Mouse (Mus musculus) kidney, postnatal 36 days (tissue): ENCODE data around the gene P3h2.
A peak's percentile ranks its signal among the peaks of the same experiment; 100 is the strongest.

Experiments used
- DNase-seq, 2 experiments: peaks; one replicate each; pipeline ENCODE4 v3.0.0; 2021 to 2022; ENCODE audit warnings: mixed read lengths in 2 of 2

Gene P3h2

GRCm38 (mm10) chr16:25979037-25979436, 126.5 kb downstream of the P3h2 start:
- DNase-seq = no peak

GRCm38 (mm10) chr16:25977210-25977609, 128.4 kb downstream of the P3h2 start:
- DNase-seq = no peak

DNA sequence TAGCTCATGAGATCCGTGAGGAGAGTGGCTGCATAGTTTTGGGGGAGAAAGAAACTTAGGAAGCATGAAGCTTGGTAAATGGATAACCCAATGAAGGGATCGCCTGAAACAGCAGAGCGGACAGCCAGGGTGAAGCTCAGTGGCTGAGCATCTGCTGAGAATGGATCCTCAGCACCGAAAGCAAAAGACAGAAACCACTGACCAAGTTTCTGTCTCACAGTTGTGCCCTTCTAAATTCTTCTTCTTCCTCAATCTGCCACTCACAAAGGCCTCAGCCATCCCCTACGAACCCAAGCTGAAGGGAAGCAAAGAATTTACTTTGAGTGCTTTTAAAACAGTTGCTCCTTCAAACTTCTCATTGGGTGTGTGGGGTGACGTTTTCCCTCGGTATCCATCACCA, 134.3 kb downstream of the P3h2 start:
- DNase-seq = no peak

GRCm38 (mm10) chr16:25970720-25971119, 134.9 kb downstream of the P3h2 start:
- DNase-seq = no peak

GRCm38 (mm10) chr16:25970193-25970592, 135.4 kb downstream of the P3h2 start:
- DNase-seq = no peak

GRCm38 (mm10) chr16:25967297-25967696, 138.3 kb downstream of the P3h2 start:
- DNase-seq = peak; percentile 55 to 80

GRCm38 (mm10) chr16:25963856-25964255, 141.7 kb downstream of the P3h2 start:
- peak; percentile 66 to 81 for DNase-seq

GRCm38 (mm10) chr16:25960345-25960744, 145.2 kb downstream of the P3h2 start:
- DNase-seq = no peak

DNA sequence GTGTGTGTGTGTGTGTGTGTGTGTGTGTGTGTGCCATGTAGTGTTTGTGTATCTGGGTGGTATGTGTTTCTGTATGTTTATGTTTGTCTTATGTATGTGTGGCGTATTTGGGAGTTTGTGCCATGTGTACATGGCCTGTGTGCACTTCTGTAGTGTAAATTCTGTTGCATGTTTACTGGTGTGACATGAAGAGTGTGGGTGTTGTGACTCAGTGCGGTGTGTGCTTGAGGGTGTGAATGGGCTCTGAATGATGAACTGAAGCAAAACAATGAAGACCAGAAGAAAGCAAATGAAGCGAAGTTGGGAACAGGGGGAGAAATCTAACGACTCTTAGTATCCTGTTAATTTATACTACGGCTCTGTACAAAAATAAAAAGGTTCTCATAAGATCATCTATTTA, 145.7 kb downstream of the P3h2 start:
- DNase-seq = no peak

DNA sequence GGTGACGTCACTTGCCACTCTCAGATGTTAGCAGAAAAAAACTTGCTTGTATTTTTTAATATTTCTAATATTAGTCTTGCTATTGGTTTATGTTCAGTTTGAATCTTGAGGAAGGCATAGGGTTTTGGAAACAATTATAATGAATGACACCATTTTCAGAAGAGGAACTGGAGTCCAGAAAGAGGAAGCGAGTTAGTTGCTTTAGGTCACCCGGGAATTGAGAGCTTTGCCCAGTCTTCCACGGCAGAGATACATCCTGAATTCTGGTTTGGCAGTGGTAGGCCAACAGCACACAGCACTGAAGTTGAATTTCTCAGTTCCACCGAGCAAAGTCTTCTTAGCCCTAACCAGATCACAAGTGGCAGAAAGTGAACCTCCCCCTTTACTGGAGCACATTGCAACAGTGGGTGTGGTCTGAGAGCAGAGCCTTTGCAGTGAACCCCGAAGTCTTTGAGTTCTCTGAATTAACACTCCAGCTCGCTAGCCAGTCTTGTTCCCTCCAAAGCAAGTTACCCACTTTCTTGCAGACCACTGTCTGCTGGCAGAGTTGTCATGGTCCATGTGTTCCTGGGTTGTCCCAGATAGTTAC, 146.8 kb downstream of the P3h2 start:
- no peak for DNase-seq

- no peak for DNase-seq
Observed at GRCm38 (mm10) chr16:25958213-25958612, 147.4 kb downstream of the P3h2 start.

DNA sequence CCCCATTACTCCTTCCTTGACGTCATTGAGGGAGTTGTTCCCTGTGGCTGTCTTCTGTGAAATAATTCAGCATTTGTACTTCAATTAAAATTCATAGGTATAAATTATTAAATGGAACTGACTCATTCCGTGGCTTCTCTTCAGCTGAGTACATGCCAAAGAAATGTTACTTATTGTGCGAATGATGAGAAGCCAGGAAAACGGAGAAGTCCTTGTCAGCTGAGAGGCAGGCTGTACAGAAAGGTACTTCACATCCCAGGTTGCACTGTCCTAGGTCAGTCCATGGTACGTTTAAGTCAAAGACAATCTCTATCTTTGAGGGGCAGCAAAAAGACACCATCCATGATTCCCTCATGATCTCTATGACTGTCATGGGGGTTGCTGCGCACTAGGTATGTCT, 148.8 kb downstream of the P3h2 start:
- no peak for DNase-seq

DNA sequence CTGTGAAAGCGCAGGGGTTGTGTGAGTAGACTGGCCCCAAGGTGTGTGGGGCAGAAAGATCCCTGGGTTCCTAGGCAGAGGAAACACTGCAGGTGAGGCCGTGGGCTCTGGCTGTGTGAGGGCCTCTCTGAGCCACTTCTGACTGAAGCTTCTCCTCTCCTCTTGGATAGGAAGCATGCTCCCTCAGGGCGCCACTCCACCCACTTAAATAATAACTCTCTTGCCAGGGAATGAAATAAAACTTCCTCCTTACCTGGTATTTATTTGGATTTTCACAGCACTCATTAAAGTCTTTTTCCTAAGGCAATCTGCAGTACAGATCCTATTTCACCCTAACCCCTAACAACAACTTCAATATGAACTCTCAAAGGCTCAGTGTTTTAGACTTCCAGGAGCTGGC, 151.0 kb downstream of the P3h2 start:
- no peak for DNase-seq

DNA sequence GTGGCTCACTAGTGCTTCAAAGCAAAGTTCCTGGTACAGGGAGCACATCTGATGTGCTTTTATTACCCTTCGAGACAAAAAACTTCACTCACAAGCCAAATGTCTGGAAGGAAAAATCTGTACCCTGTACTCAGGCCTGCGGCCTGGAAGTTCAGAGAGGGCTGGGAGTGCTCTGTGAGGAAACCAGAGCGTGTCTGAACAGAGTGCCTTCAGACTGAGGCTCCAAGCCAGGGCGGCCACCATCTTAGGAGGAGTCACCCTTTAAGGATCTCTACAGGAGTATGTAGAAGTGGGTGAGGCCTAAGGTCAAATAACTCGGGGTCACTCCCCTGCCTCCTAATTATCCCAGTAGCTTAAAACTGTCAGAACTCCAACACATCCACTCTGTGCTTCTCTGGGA, 152.2 kb downstream of the P3h2 start:
- no peak for DNase-seq

DNA sequence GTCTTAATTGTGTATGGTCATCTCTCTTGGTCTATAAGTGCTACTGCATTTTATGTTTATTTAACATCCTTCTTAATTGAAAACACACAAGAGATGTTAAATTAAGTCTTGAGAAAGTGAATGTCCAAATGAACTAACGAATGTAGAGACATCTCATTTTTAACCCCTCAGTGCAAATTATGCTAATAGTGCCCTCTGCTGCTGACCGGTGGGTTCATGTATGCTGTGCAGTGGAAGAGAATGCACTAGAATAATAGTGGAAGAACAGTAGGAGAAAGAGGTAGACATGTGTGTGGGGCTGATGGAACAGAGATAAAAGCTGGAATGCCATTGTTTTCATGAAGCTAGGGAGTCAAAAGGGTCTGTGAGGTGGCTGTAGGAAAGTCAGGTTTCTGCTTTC, 153.6 kb downstream of the P3h2 start:
- peak; percentile 16 to 64 for DNase-seq

GRCm38 (mm10) chr16:25948067-25948466, 157.5 kb downstream of the P3h2 start:
- no peak for DNase-seq

DNA sequence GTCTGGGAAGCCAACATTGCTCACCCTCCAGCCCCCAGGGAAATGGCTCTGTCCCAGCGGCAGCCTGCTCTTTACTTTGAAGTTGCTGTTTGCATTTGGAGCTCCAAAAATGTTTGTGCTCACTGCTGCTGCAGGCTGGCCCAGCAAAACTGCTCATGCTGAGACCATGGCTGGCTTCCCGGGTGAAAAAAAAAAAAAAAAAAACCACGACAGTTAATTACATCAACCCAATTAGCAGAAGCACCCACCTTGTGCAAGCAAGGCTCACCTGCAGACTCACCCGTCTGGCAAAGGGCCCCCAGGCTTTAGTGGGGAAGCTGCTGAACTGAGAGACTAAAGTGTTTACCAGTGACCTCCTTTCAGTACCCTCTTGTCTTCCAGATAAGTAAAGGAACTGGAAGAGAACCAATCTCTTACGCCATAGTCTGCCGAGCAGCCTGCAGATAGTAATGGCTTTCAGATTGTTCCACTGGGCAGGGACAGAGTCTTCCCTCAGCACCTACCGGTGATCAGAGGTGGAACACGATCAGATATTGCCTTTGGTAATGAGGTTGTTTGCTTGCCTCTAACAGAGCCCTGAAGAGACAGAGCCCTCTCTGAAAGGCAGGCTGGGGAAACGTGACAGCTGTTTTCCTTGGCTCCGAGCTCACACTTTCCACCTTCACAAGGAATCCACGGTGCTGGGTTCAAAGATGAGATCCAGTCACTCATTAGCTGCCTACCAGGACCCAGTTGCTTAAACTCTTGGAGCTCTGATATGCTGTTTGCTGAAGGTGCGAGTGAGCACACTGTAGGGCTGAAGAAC, 160.2 kb downstream of the P3h2 start:
- peak; percentile 23 to 49 for DNase-seq

- no peak for DNase-seq
Observed at GRCm38 (mm10) chr16:25942261-25942660, 163.3 kb downstream of the P3h2 start.

- DNase-seq = no peak
Observed at GRCm38 (mm10) chr16:25934181-25934580, 171.4 kb downstream of the P3h2 start.

DNA sequence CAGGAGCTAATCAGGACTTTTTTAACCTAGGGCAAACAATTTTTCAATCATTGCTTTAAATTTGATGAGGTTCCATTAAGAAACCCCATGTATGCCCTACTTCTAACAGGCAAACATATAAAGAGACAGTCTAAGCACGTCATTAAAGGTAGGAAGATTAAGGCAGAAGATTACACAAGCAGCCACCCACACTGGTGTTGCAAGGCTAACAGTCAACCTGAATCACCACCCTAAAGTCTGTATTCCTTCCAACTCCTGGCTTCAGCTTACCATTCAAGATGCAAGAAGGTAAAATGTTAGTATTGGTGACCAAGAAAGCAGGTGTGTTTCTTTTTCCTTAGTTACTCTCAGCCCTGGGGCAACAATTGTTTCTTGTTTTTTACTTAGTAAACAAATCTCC, 193.4 kb downstream of the P3h2 start:
- DNase-seq = no peak
